Comparison of ENCODE assay signal across 10 mouse cellular contexts in genomic region chr13:46975031-46975551, GRCm38 (mm10). TPM values are rescaled to one million over a fixed set of nuclear protein-coding genes. Genes with fewer than 3 reads are reported as not detected.
A peak's percentile ranks its signal among the peaks of the same experiment; 100 is the strongest.
DNase-seq lines count a peak whose midpoint lies in the region; ATAC-seq and TF ChIP-seq lines count a peak whose summit lies in the region.
"Had no signal": no experiment of that assay in that cellular context is flagged by ENCODE, and none has a peak within 500 bp of the region (broad histone marks: within the 10 kb centered on the region; RNA-seq: fewer than 3 reads in every experiment).

No protein-coding gene starts in this region.

- no peak overlapping the region for H3K27ac ChIP-seq in stomach, embryonic 14.5 days (ENCODE audit: low read length)
- H3K27ac ChIP-seq in stomach, postnatal 0 days (replicated peaks) = no peak overlapping the region
- peak overlapping the region; percentile 75 for H3K27ac ChIP-seq in forebrain, embryonic 12.5 days
- no peak overlapping the region for H3K27ac ChIP-seq in liver, embryonic 14.5 days
- no peak overlapping the region for H3K27ac ChIP-seq in stomach, embryonic 16.5 days (ENCODE audit: low read length)

- TF ChIP-seq EP300 in stomach, postnatal 0 days (optimal IDR thresholded peaks at IDR 0.05) = no peak
- no peak for TF ChIP-seq EP300 in liver, embryonic 14.5 days (IDR thresholded peaks at IDR 0.05; ENCODE audit: low read depth)

- no peaks in the 10 kb centered on the region for H3K36me3 ChIP-seq in stomach, embryonic 14.5 days (ENCODE audit: control insufficient read depth, insufficient read depth, low read length)
- H3K36me3 ChIP-seq in stomach, postnatal 0 days (ENCODE audit: control insufficient read depth, insufficient read depth, low read length) = no peaks in the 10 kb centered on the region
- H3K36me3 ChIP-seq in forebrain, embryonic 12.5 days (replicated peaks) = no peaks in the 10 kb centered on the region
- no peaks in the 10 kb centered on the region for H3K36me3 ChIP-seq in liver, embryonic 14.5 days (replicated peaks; ENCODE audit: control insufficient read depth, insufficient read depth, low read depth)
- H3K36me3 ChIP-seq in stomach, embryonic 16.5 days (ENCODE audit: control insufficient read depth, insufficient read depth, low read length) = no peaks in the 10 kb centered on the region

- H3K4me1 ChIP-seq in stomach, embryonic 14.5 days (ENCODE audit: control insufficient read depth, insufficient read depth, low read length) = no peaks in the 10 kb centered on the region
- no peaks in the 10 kb centered on the region for H3K4me1 ChIP-seq in stomach, postnatal 0 days (replicated peaks; ENCODE audit: control insufficient read depth, insufficient read depth)
- H3K4me1 ChIP-seq in forebrain, embryonic 12.5 days = peaks cover 16% of the 10 kb centered on the region
- H3K4me1 ChIP-seq in liver, embryonic 14.5 days (replicated peaks; ENCODE audit: control insufficient read depth in 2 of 2, insufficient read depth in 2 of 2, low read length in 1 of 2) = peaks cover 0 to 2% of the 10 kb centered on the region in 2 experiments; a peak in 1 of 4 replicates
- no peaks in the 10 kb centered on the region for H3K4me1 ChIP-seq in stomach, embryonic 16.5 days (ENCODE audit: control insufficient read depth, insufficient read depth, low read length)

- 52% methylated on average over 14 of the region's 14 CpGs for WGBS in stomach, embryonic 14.5 days
- WGBS in stomach, postnatal 0 days = 58% methylated on average over 13 of the region's 14 CpGs
- 10% methylated on average over 14 of the region's 14 CpGs for WGBS in forebrain, embryonic 12.5 days
- 36% methylated on average over 14 of the region's 14 CpGs for WGBS in liver, embryonic 14.5 days (ENCODE audit: insufficient replicate concordance)
- 56% methylated on average over 14 of the region's 14 CpGs for WGBS in stomach, embryonic 16.5 days

- H3K27me3 ChIP-seq in stomach, embryonic 14.5 days (ENCODE audit: control insufficient read depth, insufficient read depth, low read length) = no peaks in the 10 kb centered on the region
- H3K27me3 ChIP-seq in stomach, postnatal 0 days (ENCODE audit: control insufficient read depth, insufficient read depth, low read length) = no peaks in the 10 kb centered on the region
- H3K27me3 ChIP-seq in forebrain, embryonic 12.5 days = no peaks in the 10 kb centered on the region
- no peaks in the 10 kb centered on the region for H3K27me3 ChIP-seq in liver, embryonic 14.5 days (ENCODE audit: control insufficient read depth, insufficient read depth, low read length)
- H3K27me3 ChIP-seq in stomach, embryonic 16.5 days (ENCODE audit: control insufficient read depth, insufficient read depth, low read length) = no peaks in the 10 kb centered on the region
- H3K27me3 ChIP-seq: megakaryocyte, embryonic 14.5 days had no signal

- ATAC-seq in stomach, embryonic 14.5 days (ENCODE audit: insufficient number of reproducible peaks, insufficient read depth, low FRiP score, low read depth) = peak; percentile 58; the same call in 1 of the 2 replicates
- no peak for ATAC-seq in stomach, postnatal 0 days (ENCODE audit: low FRiP score, low TSS enrichment)
- ATAC-seq in forebrain, embryonic 12.5 days (ENCODE audit: low FRiP score) = peak; percentile 95
- ATAC-seq in liver, embryonic 14.5 days (ENCODE audit: insufficient read depth) = no peak
- ATAC-seq in stomach, embryonic 16.5 days (ENCODE audit: insufficient read depth, low FRiP score) = no peak

- H3K4me2 ChIP-seq in stomach, embryonic 14.5 days (replicated peaks; ENCODE audit: low read depth, low read length) = peak overlapping the region; percentile 8; the same call in 1 of the 2 replicates
- H3K4me2 ChIP-seq in stomach, postnatal 0 days (replicated peaks; ENCODE audit: low read depth) = no peak overlapping the region
- H3K4me2 ChIP-seq in forebrain, embryonic 12.5 days = peak overlapping the region; percentile 52
- peak overlapping the region; percentile 50 for H3K4me2 ChIP-seq in liver, embryonic 14.5 days (ENCODE audit: low read depth)
- H3K4me2 ChIP-seq in stomach, embryonic 16.5 days (ENCODE audit: low read depth, low read length) = peak overlapping the region; percentile 32; the same call in 1 of the 2 replicates

- H3K9ac ChIP-seq in stomach, embryonic 14.5 days (replicated peaks; ENCODE audit: low read depth, low read length) = no peak overlapping the region
- no peak overlapping the region for H3K9ac ChIP-seq in stomach, postnatal 0 days (ENCODE audit: low read length)
- H3K9ac ChIP-seq in forebrain, embryonic 12.5 days = peak overlapping the region; percentile 40; the same call in 1 of the 2 replicates
- H3K9ac ChIP-seq in liver, embryonic 14.5 days (replicated peaks) = no peak overlapping the region
- H3K9ac ChIP-seq in stomach, embryonic 16.5 days (ENCODE audit: low read length) = no peak overlapping the region

- no peaks in the 10 kb centered on the region for H3K9me3 ChIP-seq in stomach, embryonic 14.5 days (ENCODE audit: control insufficient read depth, low read depth, low read length)
- no peaks in the 10 kb centered on the region for H3K9me3 ChIP-seq in stomach, postnatal 0 days (ENCODE audit: control insufficient read depth, low read length)
- no peaks in the 10 kb centered on the region for H3K9me3 ChIP-seq in forebrain, embryonic 12.5 days
- no peaks in the 10 kb centered on the region for H3K9me3 ChIP-seq in liver, embryonic 14.5 days (ENCODE audit: control insufficient read depth, low read length)
- H3K9me3 ChIP-seq in stomach, embryonic 16.5 days (replicated peaks; ENCODE audit: control insufficient read depth, low read length) = no peaks in the 10 kb centered on the region
- H3K9me3 ChIP-seq: megakaryocyte, embryonic 14.5 days had no signal

- no peak for TF ChIP-seq CTCF in stomach, postnatal 0 days (IDR thresholded peaks at IDR 0.05; ENCODE audit: low read depth)
- no peak for TF ChIP-seq CTCF in liver, embryonic 14.5 days (IDR thresholded peaks at IDR 0.05; ENCODE audit: low read depth)

- no peak for DNase-seq in stomach, postnatal 0 days (ENCODE audit: low spot score)
- peak in 1 of 3 experiments; percentile 10 for DNase-seq in liver, embryonic 14.5 days (ENCODE audit: low read depth in 3 of 3, low spot score in 3 of 3)
- no peak for DNase-seq in frontal cortex, postnatal 10 days (ENCODE audit: low spot score in 2 of 2)
- DNase-seq in adrenal gland, postnatal 4 days (ENCODE audit: low spot score in 2 of 2) = no peak
- no peak for DNase-seq in cerebellum, postnatal 14 days
- DNase-seq: heart, adult 11 months had no signal

- no peak overlapping the region for H3K4me3 ChIP-seq in stomach, embryonic 14.5 days (ENCODE audit: low read depth, low read length)
- no peak overlapping the region for H3K4me3 ChIP-seq in stomach, postnatal 0 days (ENCODE audit: low read depth, low read length)
- H3K4me3 ChIP-seq in forebrain, embryonic 12.5 days (replicated peaks) = peak overlapping the region; percentile 33
- 0 out of 4 replicates have a peak overlapping the region, but pooled peaks of 1 of the 2 experiments have one; percentile 8 for H3K4me3 ChIP-seq in liver, embryonic 14.5 days (ENCODE audit: insufficient read depth in 1 of 2, low read depth in 2 of 2, low read length in 2 of 2)
- H3K4me3 ChIP-seq in stomach, embryonic 16.5 days (replicated peaks; ENCODE audit: low read length) = no peak overlapping the region
- H3K4me3 ChIP-seq: megakaryocyte, embryonic 14.5 days had no signal

RNA-seq across cellular contexts. Expression of gene Nhlrc1, which starts 39.6 kb away (rescaled TPM):
- 3.1 and 3.6 TPM in 2 replicates for polyA plus RNA-seq in stomach, embryonic 14.5 days (2014; fragmentation: Nextera tagmentation; extraction: Ambion mirVana)
- 3.6 and 3.8 TPM in 2 replicates for polyA plus RNA-seq in stomach, postnatal 0 days (2015; fragmentation: Nextera tagmentation; extraction: Ambion mirVana)
- polyA plus RNA-seq in forebrain, embryonic 12.5 days (2016; fragmentation: Nextera tagmentation; extraction: Ambion mirVana) = 7.1 and 7.2 TPM in 2 replicates
- 0.34 and 0.46 TPM in 2 replicates for polyA plus RNA-seq in liver, embryonic 14.5 days (2012; rRNA removed)
- 0.50 and 0.71 TPM in 2 replicates for polyA plus RNA-seq in liver, embryonic 14.5 days (2014; fragmentation: Nextera tagmentation; extraction: Ambion mirVana)
- polyA plus RNA-seq in stomach, embryonic 16.5 days (2015; fragmentation: Nextera tagmentation; extraction: Ambion mirVana) = 2.9 and 4.0 TPM in 2 replicates
- 1 to 10 TPM; 5.1 to 6.1 TPM for total RNA-seq in adrenal gland, postnatal 4 days (2021)

RNA-seq across cellular contexts. Expression of gene Kif13a, which starts 45.4 kb away (rescaled TPM):
- 14.7 and 14.8 TPM in 2 replicates for polyA plus RNA-seq in stomach, embryonic 14.5 days (2014; fragmentation: Nextera tagmentation; extraction: Ambion mirVana)
- 12.8 and 13.5 TPM in 2 replicates for polyA plus RNA-seq in stomach, postnatal 0 days (2015; fragmentation: Nextera tagmentation; extraction: Ambion mirVana)
- 13.0 and 18.5 TPM in 2 replicates for polyA plus RNA-seq in forebrain, embryonic 12.5 days (2016; fragmentation: Nextera tagmentation; extraction: Ambion mirVana)
- polyA plus RNA-seq in liver, embryonic 14.5 days (2012; rRNA removed) = 3.0 and 3.1 TPM in 2 replicates
- polyA plus RNA-seq in liver, embryonic 14.5 days (2014; fragmentation: Nextera tagmentation; extraction: Ambion mirVana) = 2.1 and 3.2 TPM in 2 replicates
- polyA plus RNA-seq in stomach, embryonic 16.5 days (2015; fragmentation: Nextera tagmentation; extraction: Ambion mirVana) = 7.9 and 9.1 TPM in 2 replicates
- 10 to 100 TPM; 37.2 to 43.2 TPM for total RNA-seq in adrenal gland, postnatal 4 days (2021)

Comparison
In these comparisons a context has a peak if more than half of its experiments do, and no peak if none do; other contexts are left out.
1. ATAC-seq: peak in stomach, embryonic 14.5 days (single experiment) and forebrain, embryonic 12.5 days (single experiment); none in stomach, postnatal 0 days (single experiment), liver, embryonic 14.5 days (single experiment) and stomach, embryonic 16.5 days (single experiment).